Mouse (Mus musculus) neutrophil, adult 59 days (primary cell): Measurements from ENCODE around the gene Fmr1nb. TPM values are rescaled to one million over a fixed set of nuclear protein-coding genes. Genes with fewer than 3 reads are reported as not detected.

ENCODE experiments used
- total RNA-seq, 2 experiments: library from RNA; stranded (reverse); gene quantifications; 1 replicate in 1 of 2; 2 replicates in 1 of 2; pipeline ENCODE4 v1.2.4; 2023

Fmr1nb gene
- total RNA-seq: under 1 TPM in 1 of 2 experiments, not detected in 1; 0.79 TPM

GRCm38 (mm10) chrX:68761606-68762005 is at the start of gene Fmr1nb:
Gene Fmr1nb, plus strand, starts transcription at chrX:68761839.

GRCm38 (mm10) chrX:68821059-68821458 is 59.4 kb downstream of the Fmr1nb start, which contains the start of gene Gm14698:
Gene Gm14698, plus strand, starts transcription at chrX:68821093.

Other genes starting within 250 kb of the Fmr1nb start
- gene Fmr1, start 83.3 kb upstream of the Fmr1nb start, total RNA-seq: 10 to 100 TPM; 55.7 to 65.2 TPM
- 1 to 10 TPM in 1 of 2 experiments, not detected in 1; 1.1 TPM for gene Gm14698, start 59.3 kb downstream of the Fmr1nb start, total RNA-seq
- gene Gm6812, start 131.2 kb downstream of the Fmr1nb start, total RNA-seq: not detected